Mouse (Mus musculus) heart, adult 8-10 months (tissue): ENCODE data around the gene Gm20388. TPM values are rescaled to one million over a fixed set of nuclear protein-coding genes. Genes with fewer than 3 reads are reported as not detected.

Experiments used
- DNase-seq: peaks from one replicate; pipeline ENCODE4 v3.0.0; 2022; ENCODE audit warnings: low spot score
- total RNA-seq, 4 experiments: library from RNA; stranded (reverse); gene quantifications; 2 replicates each; pipeline ENCODE4 v1.2.4; 2022

The Gm20388 gene
- total RNA-seq, 4 experiments from 2014 or later = 4.2 to 6.7 TPM; not detected in 2

DNA sequence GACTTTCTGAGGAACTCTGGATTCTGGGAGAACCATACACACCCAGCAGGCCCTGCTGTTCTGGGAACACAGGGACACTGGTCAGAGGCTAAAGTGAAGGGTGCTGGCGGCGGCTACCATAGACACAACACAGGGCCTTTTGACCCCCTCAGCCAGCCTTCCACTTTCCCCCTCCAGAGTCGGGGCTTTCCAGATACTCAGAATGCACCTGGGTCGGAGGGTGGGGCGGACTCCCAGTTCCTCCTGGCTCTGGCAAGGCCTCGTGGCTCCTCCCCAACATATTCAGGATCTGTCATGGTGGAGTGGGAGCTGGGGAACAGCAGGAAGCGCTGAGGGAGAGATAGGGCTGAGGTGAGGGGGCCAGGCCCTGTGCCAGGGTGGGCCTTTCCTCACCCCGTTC is 2781.5 kb downstream of the Gm20388 start:
- no peak for DNase-seq

DNA sequence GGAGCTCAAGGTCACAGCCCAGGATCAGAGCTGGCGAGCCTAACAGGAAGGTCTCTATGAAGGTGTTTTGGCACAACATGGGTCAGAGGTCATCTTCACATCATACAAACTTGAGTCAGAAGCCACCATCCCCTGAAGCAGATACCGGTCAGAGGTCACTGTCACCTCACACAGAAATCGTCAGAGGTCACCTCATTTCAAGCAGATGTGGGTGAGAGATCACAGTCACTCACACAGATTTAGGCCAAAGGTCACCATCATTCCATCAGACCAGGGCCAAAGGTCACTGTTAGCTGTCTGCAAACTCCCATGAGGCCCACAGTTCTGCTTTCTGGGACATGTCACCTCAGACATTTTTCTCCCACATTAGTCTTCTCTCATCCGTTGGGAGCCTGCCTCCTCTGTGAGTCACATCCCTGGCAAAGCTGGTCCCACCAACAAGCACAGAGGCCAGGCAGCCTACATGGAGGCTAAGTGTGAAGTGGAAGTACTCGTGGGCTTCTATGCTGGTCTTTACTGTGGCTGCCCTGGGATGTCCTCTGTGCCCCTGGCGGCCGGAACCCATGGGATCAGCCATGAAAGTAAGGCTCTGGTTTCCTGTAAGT is 2784.9 kb downstream of the Gm20388 start:
- DNase-seq = no peak

DNA sequence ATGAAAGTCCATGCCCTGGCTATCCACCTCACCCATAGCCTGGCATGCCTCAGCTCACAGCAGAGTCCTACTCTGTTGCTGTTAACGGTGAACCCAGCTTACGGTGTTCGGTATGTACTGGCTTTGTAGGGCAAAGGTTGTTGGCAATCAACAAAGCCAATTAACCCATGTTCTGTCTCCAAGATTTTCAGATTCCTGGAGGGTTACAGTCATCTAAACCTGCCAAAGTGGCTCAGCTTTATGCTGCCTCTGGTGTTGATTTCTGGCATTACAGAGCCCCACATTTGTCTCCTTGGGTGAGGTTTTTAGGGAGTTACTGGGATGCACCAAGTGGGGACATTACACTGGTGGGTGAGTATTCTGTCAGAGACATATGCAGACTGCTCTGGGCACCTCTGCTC is 2786.5 kb downstream of the Gm20388 start:
- no peak for DNase-seq

DNA sequence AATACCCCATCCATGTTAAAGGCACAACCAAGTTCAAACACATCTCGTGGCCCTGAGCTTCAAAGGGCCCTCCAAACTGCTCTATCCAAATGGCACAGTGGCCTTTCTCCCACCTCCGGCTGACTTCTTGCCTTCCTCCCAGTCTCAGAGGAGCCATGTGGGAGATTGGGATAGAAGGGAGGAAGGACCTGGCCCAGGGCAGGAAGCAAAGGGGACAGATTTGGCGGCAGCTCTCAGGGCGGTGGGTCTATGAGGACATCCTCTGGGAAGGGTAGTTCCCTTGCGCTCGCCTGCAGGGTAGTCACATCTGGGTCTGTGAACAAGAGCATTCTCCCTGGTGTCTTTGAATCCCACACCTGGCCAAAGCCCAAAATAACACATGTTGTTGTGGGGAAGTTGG is 2786.9 kb downstream of the Gm20388 start:
- no peak for DNase-seq

GRCm38 (mm10) chr8:122698254-122698768 is 2787.7 kb downstream of the Gm20388 start:
- no peak for DNase-seq

DNA sequence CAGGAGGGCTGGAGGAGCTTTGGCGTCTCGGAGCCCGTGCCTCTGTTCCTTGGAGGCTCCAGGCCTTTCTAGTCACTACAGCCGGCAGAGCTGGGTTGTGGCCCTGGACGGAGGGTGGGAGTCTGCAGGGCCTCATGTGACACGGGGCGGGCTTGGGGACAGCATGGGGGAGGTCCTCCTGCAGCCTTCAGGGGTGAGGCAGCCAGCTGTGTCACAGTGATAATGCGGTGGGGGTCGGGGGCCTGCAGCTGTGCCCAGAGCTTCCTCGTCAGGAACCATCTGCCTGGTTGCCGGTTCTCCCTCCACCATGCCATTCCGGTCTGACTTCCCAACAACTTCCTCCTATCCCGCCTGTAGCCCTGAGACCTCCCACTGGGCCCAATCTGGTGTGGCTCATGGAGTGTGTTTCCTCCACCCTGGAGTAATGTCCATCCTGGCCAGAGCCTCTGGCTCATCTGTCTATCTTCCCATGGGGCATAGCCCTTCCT is 2788.4 kb downstream of the Gm20388 start, which contains the start of gene Cbfa2t3:
TSS of gene Cbfa2t3 (minus strand) at position 105 of the 488 bp plus-strand sequence.
- no peak for DNase-seq

- no peak for DNase-seq
These were observed 2790.0 kb downstream of the Gm20388 start for GRCm38 (mm10) chr8:122700628-122701027.

DNA sequence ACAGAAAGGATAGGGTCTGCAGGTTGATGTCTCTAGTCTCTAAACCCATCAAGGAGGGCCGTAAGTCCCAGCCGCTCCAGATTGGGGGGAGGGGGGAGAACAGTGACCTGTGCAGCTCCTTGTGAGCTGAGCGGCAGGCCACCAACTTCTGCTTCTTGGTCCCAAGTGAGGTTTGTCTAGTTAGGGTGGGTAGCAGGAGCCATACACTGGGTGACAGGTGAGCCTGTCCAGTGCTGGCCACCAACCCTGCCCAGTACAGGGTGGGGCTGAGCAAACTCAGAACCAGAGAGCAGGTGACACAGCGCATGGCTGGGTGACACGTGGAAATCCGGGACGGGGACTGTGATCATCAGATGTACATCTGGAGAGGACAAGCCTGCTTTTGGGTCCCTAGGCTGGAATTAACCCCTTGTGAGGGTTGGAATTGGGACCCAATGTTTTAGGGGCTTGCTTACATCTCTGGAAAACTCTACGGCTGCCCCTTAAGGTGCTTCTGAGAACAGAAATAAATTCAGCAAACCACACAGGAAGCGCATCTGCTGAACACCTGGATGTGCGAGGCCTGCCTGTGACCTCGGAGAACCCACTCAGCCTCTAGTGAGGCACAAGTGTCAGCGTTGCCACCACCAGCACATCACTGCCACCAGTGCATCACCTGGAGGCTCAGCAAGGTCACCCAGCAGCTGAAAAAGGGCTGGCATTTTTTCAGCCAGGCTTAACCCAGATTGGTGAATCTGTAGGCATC is 2791.0 kb downstream of the Gm20388 start:
- no peak for DNase-seq

GRCm38 (mm10) chr8:122702301-122702941 is 2791.8 kb downstream of the Gm20388 start:
- no peak for DNase-seq

DNA sequence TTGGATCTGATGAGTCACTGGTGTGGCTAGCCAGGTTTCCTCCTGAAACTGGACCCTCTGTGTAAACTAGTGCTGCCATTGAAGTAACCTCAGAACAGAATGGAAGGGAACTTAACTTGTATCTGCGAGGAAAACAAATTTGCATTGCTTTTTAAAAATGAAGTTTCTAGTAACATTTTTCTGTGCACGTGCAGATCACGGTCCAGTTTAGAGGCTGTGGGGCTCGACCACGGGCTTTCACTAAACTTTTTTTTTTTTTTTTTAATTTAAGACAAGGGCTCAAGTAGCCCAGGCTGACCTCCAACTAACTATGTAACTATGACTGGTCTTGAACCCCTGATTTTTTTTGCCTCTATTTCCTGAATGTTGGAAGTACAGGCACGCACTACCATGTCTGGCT is 2792.3 kb downstream of the Gm20388 start:
- DNase-seq = no peak

- no peak for DNase-seq
These were observed 2794.0 kb downstream of the Gm20388 start for GRCm38 (mm10) chr8:122704612-122705011.

- no peak for DNase-seq
These were observed 2795.4 kb downstream of the Gm20388 start for GRCm38 (mm10) chr8:122705901-122706561.

DNA sequence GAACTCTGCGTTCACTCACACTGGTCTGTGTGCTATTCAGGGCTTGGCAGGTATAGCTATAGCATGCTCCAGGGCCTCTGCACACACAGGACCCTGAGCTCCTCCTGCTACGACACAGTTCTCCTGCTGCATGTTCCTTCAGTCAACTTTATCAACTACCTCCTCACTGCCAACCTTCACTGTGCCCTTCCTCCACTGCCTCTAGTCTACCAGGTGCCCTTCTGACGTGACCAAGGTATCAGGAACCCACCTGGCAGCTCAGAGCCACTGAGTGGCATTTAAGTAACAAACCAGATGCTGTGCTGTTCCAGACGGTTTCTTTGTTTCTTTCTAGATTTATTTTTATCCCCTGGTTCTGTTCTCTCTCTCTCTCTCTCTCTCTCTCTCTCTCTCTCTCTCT is 2796.5 kb downstream of the Gm20388 start:
- DNase-seq = no peak

DNA sequence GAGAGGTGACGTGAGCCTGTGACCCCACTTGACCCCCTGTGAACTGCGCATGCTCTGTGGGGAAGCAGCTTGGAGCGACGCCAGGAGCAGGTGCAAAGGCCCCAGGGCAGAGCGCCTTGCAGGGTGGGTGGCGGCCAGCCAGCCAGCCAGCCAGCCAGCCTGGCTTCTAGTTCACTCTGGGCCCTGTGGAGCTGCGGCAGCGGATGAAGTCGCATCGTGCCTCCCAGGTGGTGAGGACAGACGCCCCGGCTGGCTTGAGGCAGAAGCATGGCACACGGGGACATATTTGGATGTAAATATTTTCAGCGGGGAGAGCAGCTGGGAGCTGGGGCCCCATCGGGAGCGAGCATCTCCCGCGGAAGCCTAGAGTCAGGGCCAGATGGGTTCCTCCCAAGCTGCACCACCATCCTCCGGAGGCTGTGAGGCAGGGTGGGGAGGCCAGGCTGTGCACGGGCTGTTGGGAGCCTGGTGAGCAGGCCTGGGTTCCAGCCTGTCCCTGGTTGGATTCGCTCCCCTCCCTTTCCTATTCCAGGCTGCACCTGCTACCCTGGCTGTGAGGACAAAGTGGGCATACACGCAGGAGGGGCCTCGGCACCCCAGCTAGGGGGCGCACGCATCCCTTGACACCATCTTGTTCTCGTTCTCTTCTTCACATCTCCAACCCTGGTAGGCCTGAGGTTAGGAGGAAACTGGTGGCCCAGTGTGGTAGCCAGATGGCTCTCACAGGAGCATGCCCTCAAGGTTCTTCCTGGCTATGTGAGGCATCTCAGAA is 2798.9 kb downstream of the Gm20388 start:
- DNase-seq = no peak

- DNase-seq = no peak
These were observed 2800.8 kb downstream of the Gm20388 start for GRCm38 (mm10) chr8:122711480-122711879.

- DNase-seq = peak; percentile 85
These were observed 2801.3 kb downstream of the Gm20388 start for GRCm38 (mm10) chr8:122711891-122712365.

GRCm38 (mm10) chr8:122712411-122713156 is 2801.9 kb downstream of the Gm20388 start:
- DNase-seq = no peak

DNA sequence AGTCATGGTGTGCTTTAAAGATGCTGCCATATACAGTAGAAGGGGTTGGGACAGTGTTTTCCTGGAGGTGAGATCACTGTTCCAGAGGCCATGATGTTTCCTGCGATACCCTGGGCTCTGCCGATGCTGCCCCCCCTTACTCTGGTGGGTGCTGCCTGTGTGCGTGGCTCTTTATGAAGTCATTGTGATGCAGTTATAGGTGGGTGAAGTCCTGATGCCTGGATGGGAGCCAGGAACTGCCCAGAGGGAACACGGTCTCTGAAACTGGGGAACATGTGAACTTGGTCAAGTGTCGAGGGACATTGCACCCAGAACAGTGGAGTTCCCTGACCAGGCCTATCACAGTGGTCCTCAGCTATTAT is 2802.5 kb downstream of the Gm20388 start:
- no peak for DNase-seq

GRCm38 (mm10) chr8:122716566-122716965 is 2805.9 kb downstream of the Gm20388 start:
- DNase-seq = no peak

- no peak for DNase-seq
These were observed 2807.3 kb downstream of the Gm20388 start for GRCm38 (mm10) chr8:122717869-122718509.
